Mouse (Mus musculus): ENCODE results near the gene 6030445D17Rik. TPM values are rescaled to one million over a fixed set of nuclear protein-coding genes. Genes with fewer than 3 reads are reported as not detected.

The 6030445D17Rik gene
- polyA plus RNA-seq, 1 experiment from 2014 or later = 0.32 TPM

DNA sequence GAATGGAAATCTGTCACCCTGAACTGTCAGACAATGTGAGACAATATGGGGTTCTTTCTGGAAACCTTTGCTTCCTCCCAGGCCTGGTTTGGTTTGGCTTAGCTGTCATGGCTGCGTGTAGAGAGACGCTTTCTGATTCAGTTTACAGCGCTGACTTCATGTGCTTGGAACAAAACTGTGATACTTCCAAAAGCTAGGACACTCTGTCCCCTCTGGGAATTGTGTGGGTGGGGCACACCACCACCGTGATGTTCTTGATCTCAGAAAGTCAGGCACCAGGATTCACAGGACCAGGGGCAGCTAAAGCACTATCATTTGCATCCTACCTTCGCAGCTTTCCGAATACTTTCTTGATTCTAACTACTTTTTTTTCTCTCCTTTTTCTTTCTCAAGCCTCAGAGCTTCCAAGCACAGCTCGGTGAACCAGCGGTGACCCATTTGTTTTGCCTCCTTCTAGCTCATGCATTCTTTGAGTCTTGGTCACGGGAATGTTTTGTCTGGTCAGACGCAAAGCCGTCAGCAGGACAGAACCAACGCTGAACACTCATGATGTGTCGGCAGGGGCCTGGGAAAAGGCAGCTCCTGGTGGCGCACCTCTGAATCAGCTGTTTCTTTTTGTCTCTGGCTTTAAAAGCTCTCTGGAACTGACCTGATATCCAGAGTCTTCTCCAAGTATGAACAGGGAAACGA, 20.6 kb upstream of the 6030445D17Rik start:
- H3K27me3 ChIP-seq (replicated peaks) = no peaks in the 10 kb centered on the region
- no peak overlapping the region for H3K4me3 ChIP-seq (replicated peaks)
- H3K4me1 ChIP-seq = no peaks in the 10 kb centered on the region
- no peak overlapping the region for H3K9ac ChIP-seq
- H3K36me3 ChIP-seq = no peaks in the 10 kb centered on the region
- H3K27ac ChIP-seq = no peak overlapping the region
- ATAC-seq (ENCODE audit: insufficient read depth, low FRiP score, low read depth) = no peak
- no peaks in the 10 kb centered on the region for H3K9me3 ChIP-seq
- 63% methylated on average over 15 of the region's 15 CpGs for WGBS
- no peak overlapping the region for H3K4me2 ChIP-seq

- no peak for ATAC-seq (ENCODE audit: insufficient read depth, low FRiP score, low read depth)
- H3K4me1 ChIP-seq = no peaks in the 10 kb centered on the region
- H3K4me2 ChIP-seq = no peak overlapping the region
- no peak overlapping the region for H3K9ac ChIP-seq
- no peaks in the 10 kb centered on the region for H3K9me3 ChIP-seq
- 69% methylated on average over 4 of the region's 4 CpGs for WGBS
- H3K27me3 ChIP-seq (replicated peaks) = no peaks in the 10 kb centered on the region
- H3K4me3 ChIP-seq (replicated peaks) = no peak overlapping the region
- no peak overlapping the region for H3K27ac ChIP-seq
- no peaks in the 10 kb centered on the region for H3K36me3 ChIP-seq
Observed at GRCm38 (mm10) chr4:136444561-136444960, 17.5 kb upstream of the 6030445D17Rik start.

- ATAC-seq (ENCODE audit: insufficient read depth, low FRiP score, low read depth) = no peak
- Histone ChIP-seq H3K9ac (no peak overlapping the region), H3K9me3 (no peaks in the 10 kb centered on the region), H3K27ac (no peak overlapping the region), H3K4me3 (replicated peaks) (no peak overlapping the region), H3K4me1 (no peaks in the 10 kb centered on the region; the same call in 1 of the 2 replicates), H3K36me3 (no peaks in the 10 kb centered on the region), H3K4me2 (no peak overlapping the region), H3K27me3 (replicated peaks) (no peaks in the 10 kb centered on the region)
- 86% methylated on average over 5 of the region's 5 CpGs for WGBS
Observed at GRCm38 (mm10) chr4:136449795-136450194, 12.3 kb upstream of the 6030445D17Rik start.

DNA sequence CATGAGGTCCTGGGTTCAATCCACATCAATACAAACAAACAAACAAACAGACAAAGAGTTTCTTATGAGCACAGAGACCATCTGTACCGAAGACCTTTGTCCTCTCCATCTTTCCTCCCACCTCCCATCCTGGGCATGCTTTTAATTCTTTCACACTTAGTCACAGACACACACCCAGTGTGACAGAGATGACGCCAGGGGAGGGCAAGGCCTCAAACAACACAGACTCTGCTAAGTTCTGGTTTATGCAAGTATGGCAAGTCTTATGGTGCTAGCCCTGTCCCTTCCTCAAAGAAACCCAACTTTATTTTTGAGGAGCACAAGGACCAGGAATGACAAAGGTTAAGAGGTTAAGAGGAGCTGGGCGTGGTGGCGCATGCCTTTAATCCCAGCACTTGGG, 11.8 kb upstream of the 6030445D17Rik start:
- no peak for ATAC-seq (ENCODE audit: insufficient read depth, low FRiP score, low read depth)
- no peak overlapping the region for H3K4me2 ChIP-seq
- WGBS = 67% methylated on average over 4 of the region's 4 CpGs

GRCm38 (mm10) chr4:136451564-136451963, 10.5 kb upstream of the 6030445D17Rik start:
- WGBS = 5% methylated on average over 6 of the region's 6 CpGs
- peak; percentile 83 for ATAC-seq (ENCODE audit: insufficient read depth, low FRiP score, low read depth)

More for the DNA sequence above, 11.8 kb upstream of the 6030445D17Rik start:
- H3K27me3 ChIP-seq (replicated peaks) = no peaks in the 10 kb centered on the region
- no peak overlapping the region for H3K27ac ChIP-seq
- H3K9me3 ChIP-seq = no peaks in the 10 kb centered on the region
- no peaks in the 10 kb centered on the region; the same call in 1 of the 2 replicates for H3K4me1 ChIP-seq
- H3K36me3 ChIP-seq = no peaks in the 10 kb centered on the region
- H3K9ac ChIP-seq = no peak overlapping the region
- no peak overlapping the region for H3K4me3 ChIP-seq (replicated peaks)

GRCm38 (mm10) chr4:136452286-136452685, 9.8 kb upstream of the 6030445D17Rik start:
- Histone ChIP-seq H3K9ac (no peak overlapping the region), H3K27ac (no peak overlapping the region), H3K4me3 (replicated peaks) (no peak overlapping the region), H3K4me2 (no peak overlapping the region), H3K4me1 (no peaks in the 10 kb centered on the region; the same call in 1 of the 2 replicates), H3K36me3 (no peaks in the 10 kb centered on the region), H3K27me3 (replicated peaks) (no peaks in the 10 kb centered on the region), H3K9me3 (no peaks in the 10 kb centered on the region)
- 74% methylated on average over 3 of the region's 3 CpGs for WGBS
- no peak for ATAC-seq (ENCODE audit: insufficient read depth, low FRiP score, low read depth)

More at GRCm38 (mm10) chr4:136451564-136451963, 10.5 kb upstream of the 6030445D17Rik start:
- H3K4me1 ChIP-seq = no peaks in the 10 kb centered on the region; the same call in 1 of the 2 replicates
- H3K4me3 ChIP-seq (replicated peaks) = no peak overlapping the region
- no peaks in the 10 kb centered on the region for H3K36me3 ChIP-seq
- H3K9me3 ChIP-seq = no peaks in the 10 kb centered on the region
- no peaks in the 10 kb centered on the region for H3K27me3 ChIP-seq (replicated peaks)
- no peak overlapping the region for H3K4me2 ChIP-seq
- H3K27ac ChIP-seq = peak overlapping the region; percentile 14; the same call in 1 of the 2 replicates
- no peak overlapping the region for H3K9ac ChIP-seq

- H3K9ac ChIP-seq = no peak overlapping the region
- WGBS = 49% methylated on average over 5 of the region's 5 CpGs
- no peaks in the 10 kb centered on the region for H3K9me3 ChIP-seq
- no peak overlapping the region for H3K4me2 ChIP-seq
- no peak overlapping the region for H3K27ac ChIP-seq
- H3K36me3 ChIP-seq = no peaks in the 10 kb centered on the region
- H3K4me1 ChIP-seq = no peaks in the 10 kb centered on the region; the same call in 1 of the 2 replicates
- no peaks in the 10 kb centered on the region for H3K27me3 ChIP-seq (replicated peaks)
- ATAC-seq (ENCODE audit: insufficient read depth, low FRiP score, low read depth) = no peak
- no peak overlapping the region for H3K4me3 ChIP-seq (replicated peaks)
Observed at GRCm38 (mm10) chr4:136452792-136453191, 9.3 kb upstream of the 6030445D17Rik start.

DNA sequence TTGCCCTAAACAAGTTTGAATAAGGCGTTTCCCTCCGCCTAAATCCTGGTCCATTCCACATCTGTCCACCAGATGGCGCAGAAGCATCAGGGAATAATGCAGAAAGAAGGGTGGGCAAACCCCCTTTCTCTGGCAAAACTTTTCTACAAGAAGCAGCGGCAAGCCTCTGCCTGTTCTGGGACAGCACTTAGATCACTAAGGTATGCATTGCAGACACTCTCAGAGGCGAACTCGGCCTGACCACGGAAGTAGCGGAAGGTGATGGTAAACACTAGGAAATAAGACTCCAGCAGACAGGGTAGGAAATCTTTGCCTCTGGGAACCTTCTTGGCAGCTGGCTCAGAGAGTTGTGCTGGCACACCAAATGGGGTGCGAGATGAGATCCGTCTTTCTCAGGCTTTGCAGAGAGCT, 7.2 kb upstream of the 6030445D17Rik start:
- WGBS = 7% methylated on average over 10 of the region's 10 CpGs
- peak overlapping the region; percentile 25 for H3K4me3 ChIP-seq (replicated peaks)
- no peak for ATAC-seq (ENCODE audit: insufficient read depth, low FRiP score, low read depth)
- no peak overlapping the region for H3K27ac ChIP-seq
- no peaks in the 10 kb centered on the region for H3K9me3 ChIP-seq
- H3K4me1 ChIP-seq = no peaks in the 10 kb centered on the region; the same call in 1 of the 2 replicates
- no peaks in the 10 kb centered on the region for H3K27me3 ChIP-seq (replicated peaks)
- no peaks in the 10 kb centered on the region for H3K36me3 ChIP-seq
- H3K9ac ChIP-seq = no peak overlapping the region
- H3K4me2 ChIP-seq = peak overlapping the region; percentile 57

- H3K9me3 ChIP-seq = no peaks in the 10 kb centered on the region
- no peak overlapping the region for H3K27ac ChIP-seq
- ATAC-seq (ENCODE audit: insufficient read depth, low FRiP score, low read depth) = no peak
- H3K36me3 ChIP-seq = no peaks in the 10 kb centered on the region
- no peaks in the 10 kb centered on the region for H3K27me3 ChIP-seq (replicated peaks)
- H3K4me3 ChIP-seq (replicated peaks) = no peak overlapping the region
- 87% methylated on average over 6 of the region's 6 CpGs for WGBS
- H3K4me1 ChIP-seq = peaks cover 5% of the 10 kb centered on the region
- no peak overlapping the region for H3K4me2 ChIP-seq
- no peak overlapping the region for H3K9ac ChIP-seq
Observed at GRCm38 (mm10) chr4:136456516-136457218, 5.4 kb upstream of the 6030445D17Rik start.

DNA sequence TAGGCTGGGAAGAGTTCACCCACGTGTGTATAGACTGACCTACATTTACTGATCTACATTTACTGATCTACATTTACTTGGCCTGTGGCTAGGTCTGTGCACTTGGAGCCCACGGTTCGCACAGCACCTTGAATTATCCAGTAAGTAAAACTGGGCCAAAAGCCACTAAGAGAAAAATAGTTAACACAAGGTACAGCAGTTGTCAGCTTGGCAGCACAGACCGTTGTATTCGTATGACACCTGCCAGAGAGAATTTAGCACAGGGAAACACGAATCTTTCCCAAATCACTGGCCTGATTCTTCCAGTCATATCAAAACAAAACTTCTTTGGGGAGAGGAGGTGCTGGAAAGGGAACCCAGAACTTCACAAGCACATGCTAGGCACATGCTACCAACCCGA, 3.8 kb upstream of the 6030445D17Rik start:
- no peak for ATAC-seq (ENCODE audit: insufficient read depth, low FRiP score, low read depth)
- H3K4me2 ChIP-seq = no peak overlapping the region
- no peaks in the 10 kb centered on the region for H3K9me3 ChIP-seq
- H3K36me3 ChIP-seq = no peaks in the 10 kb centered on the region
- 83% methylated on average over 7 of the region's 7 CpGs for WGBS
- H3K27me3 ChIP-seq (replicated peaks) = no peaks in the 10 kb centered on the region
- H3K4me3 ChIP-seq (replicated peaks) = no peak overlapping the region
- H3K4me1 ChIP-seq = peaks cover 8% of the 10 kb centered on the region
- no peak overlapping the region for H3K9ac ChIP-seq
- no peak overlapping the region for H3K27ac ChIP-seq

DNA sequence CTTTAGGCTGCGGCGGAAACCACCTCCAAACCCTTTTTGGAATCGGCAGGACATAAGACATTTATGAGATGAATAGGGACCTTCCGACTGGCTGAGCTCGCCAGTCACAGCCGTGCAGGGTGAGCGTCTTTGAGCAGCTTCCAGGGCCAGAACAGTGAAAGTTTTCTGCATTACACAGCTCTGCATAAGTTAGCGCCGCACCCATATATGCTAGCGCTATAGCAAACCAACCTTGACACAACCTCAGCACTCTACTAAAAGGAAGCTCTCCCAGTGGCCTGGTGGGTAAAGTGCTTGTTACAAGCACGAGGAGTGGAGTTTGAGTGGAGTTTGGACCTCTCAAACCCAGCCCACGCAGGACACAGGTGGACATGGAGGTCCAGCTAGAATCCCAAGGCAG, 2.8 kb upstream of the 6030445D17Rik start:
- H3K9ac ChIP-seq = no peak overlapping the region
- H3K9me3 ChIP-seq = no peaks in the 10 kb centered on the region
- no peaks in the 10 kb centered on the region for H3K36me3 ChIP-seq
- no peak overlapping the region for H3K27ac ChIP-seq
- no peak overlapping the region for H3K4me2 ChIP-seq
- ATAC-seq (ENCODE audit: insufficient read depth, low FRiP score, low read depth) = no peak
- 79% methylated on average over 12 of the region's 12 CpGs for WGBS
- H3K27me3 ChIP-seq (replicated peaks) = no peaks in the 10 kb centered on the region
- H3K4me3 ChIP-seq (replicated peaks) = no peak overlapping the region
- H3K4me1 ChIP-seq = peaks cover 8% of the 10 kb centered on the region

DNA sequence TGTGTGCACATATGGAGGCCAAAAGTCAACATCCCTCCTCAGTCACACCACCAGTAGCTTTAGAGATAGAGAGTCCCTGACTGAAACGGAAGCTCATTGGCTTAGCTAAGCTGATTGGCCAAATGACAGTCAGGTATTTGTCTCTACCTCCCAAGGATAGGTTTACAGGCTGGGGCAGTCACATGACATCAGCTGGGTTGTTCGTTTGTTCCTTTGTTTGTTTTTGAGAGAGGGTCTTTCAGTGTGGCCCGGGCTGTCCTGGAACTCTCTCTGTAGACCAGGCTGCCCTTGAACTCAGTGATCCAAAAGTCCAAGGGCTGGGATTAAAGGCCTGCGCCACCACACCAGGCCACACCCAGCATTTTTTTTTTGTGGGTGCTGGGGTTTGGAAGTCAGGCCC, 844 bp upstream of the 6030445D17Rik start:
- no peaks in the 10 kb centered on the region for H3K9me3 ChIP-seq
- ATAC-seq (ENCODE audit: insufficient read depth, low FRiP score, low read depth) = no peak
- no peak overlapping the region for H3K9ac ChIP-seq
- peaks cover 8% of the 10 kb centered on the region for H3K4me1 ChIP-seq
- no peaks in the 10 kb centered on the region for H3K27me3 ChIP-seq (replicated peaks)
- no peak overlapping the region for H3K27ac ChIP-seq
- H3K36me3 ChIP-seq = no peaks in the 10 kb centered on the region
- WGBS = 56% methylated on average over 4 of the region's 4 CpGs
- no peak overlapping the region for H3K4me2 ChIP-seq
- H3K4me3 ChIP-seq (replicated peaks) = no peak overlapping the region
